Mouse (Mus musculus) embryonic facial prominence, embryonic 13.5 days (tissue): ENCODE measurements at regions not wholly inside any gene's neighbourhood (a gene's known extent, or its start where the extent isn't known, plus 50 kb on each side); places are given as distances from the start of the nearest gene placed in this dataset.

Experiments used
- ATAC-seq: fragments of 200-750 bp; cut with Nextera tagmentation; 2 replicates; pipeline ENCODE4 v1.8.0; 2017; ENCODE audit warnings: low read depth; ENCODE audit not compliant: insufficient number of reproducible peaks, insufficient read depth, low FRiP score, low TSS enrichment
- H3K27ac ChIP-seq: fragments of 300-500 bp; sonication (generic); 2 replicates; pipeline ENCODE4 v1.5.1; 2015; ENCODE audit warnings: moderate library complexity, mild to moderate bottlenecking, inconsistent platforms
- H3K27me3 ChIP-seq: fragments of 300-500 bp; sonication (generic); 2 replicates; pipeline ENCODE4 v1.6.1; 2015; ENCODE audit warnings: mild to moderate bottlenecking, inconsistent platforms
- H3K36me3 ChIP-seq: fragments of 300-500 bp; sonication (generic); 2 replicates; pipeline ENCODE4 v1.6.1; 2015; ENCODE audit warnings: mild to moderate bottlenecking, inconsistent platforms
- H3K4me1 ChIP-seq: fragments of 300-500 bp; sonication (generic); 2 replicates; pipeline ENCODE4 v1.6.1; 2015; ENCODE audit warnings: inconsistent platforms
- H3K4me2 ChIP-seq: fragments of 300-500 bp; sonication (generic); 2 replicates; pipeline ENCODE4 v1.6.1; 2015; ENCODE audit warnings: moderate library complexity, mild to moderate bottlenecking, inconsistent platforms
- H3K4me3 ChIP-seq: fragments of 300-500 bp; sonication (generic); 2 replicates; pipeline ENCODE4 v1.5.1; 2015; ENCODE audit warnings: mild to moderate bottlenecking, inconsistent platforms
- H3K9ac ChIP-seq: fragments of 300-500 bp; sonication (generic); 2 replicates; pipeline ENCODE4 v1.6.1; 2015; ENCODE audit warnings: mild to moderate bottlenecking, inconsistent platforms
- H3K9me3 ChIP-seq: fragments of 300-500 bp; sonication (generic); 2 replicates; pipeline ENCODE4 v1.6.1; 2016; ENCODE audit warnings: inconsistent platforms
- WGBS: fragments of 180-500 bp; shearing (Covaris S2); methylation state at CpG from one replicate; pipeline ENCODE4 v1.1.7; 2015; ENCODE audit warnings: mixed read lengths; 5-methylcytosine and 5-hydroxymethylcytosine counted together

DNA sequence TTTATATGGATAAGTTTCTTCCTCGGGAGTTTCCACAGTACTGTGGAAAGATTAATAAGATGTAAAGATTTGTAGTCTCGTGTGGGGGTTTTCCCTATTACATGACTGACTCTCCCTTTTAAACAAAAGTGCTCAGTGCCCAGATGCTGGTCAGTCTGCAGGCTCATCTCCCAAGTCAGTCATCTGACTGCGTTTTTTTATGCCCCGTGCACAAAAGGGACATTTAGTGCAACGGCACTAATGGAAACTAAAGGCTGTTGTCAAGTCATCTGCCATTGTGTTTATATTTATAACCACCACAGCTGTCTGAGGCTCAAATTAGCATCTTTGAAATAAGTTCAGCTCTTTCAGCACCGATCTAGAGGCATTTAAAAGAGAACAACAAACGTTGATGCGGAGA is 110.7 kb upstream of the Phyhipl start:
- Histone ChIP-seq H3K9ac (no peak overlapping the region), H3K4me1 (no peaks in the 10 kb centered on the region), H3K4me3 (no peak overlapping the region), H3K36me3 (no peaks in the 10 kb centered on the region), H3K27ac (no peak overlapping the region), H3K4me2 (no peak overlapping the region), H3K9me3 (no peaks in the 10 kb centered on the region), H3K27me3 (no peaks in the 10 kb centered on the region)
- 72% methylated on average over 8 of the region's 8 CpGs for WGBS
- no peak for ATAC-seq

DNA sequence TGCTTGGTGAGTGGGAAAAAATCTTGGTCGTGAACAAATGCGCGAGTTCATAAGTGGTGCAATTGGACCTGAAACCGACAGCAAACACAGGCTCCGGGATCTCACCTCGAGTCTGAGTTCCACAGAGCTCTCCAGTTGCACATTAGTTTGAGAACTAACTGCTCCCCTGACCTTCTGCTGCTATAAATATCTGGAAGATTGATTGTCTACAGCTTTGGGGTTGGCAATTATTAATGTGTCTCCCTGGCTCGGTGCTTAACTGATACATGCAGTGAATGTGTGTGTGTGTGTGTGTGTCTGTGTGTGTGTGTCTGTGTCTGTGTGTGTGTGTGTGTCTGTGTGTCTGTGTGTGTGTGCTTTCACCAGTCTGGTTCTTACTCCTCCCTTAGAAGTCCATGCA is 107.4 kb upstream of the Phyhipl start:
- ATAC-seq, result no peak
- Histone ChIP-seq H3K27me3 (no peaks in the 10 kb centered on the region), H3K4me2 (no peak overlapping the region), H3K4me1 (peaks cover 3% of the 10 kb centered on the region; the same call in 1 of the 2 replicates), H3K9ac (no peak overlapping the region), H3K4me3 (no peak overlapping the region), H3K27ac (no peak overlapping the region), H3K36me3 (no peaks in the 10 kb centered on the region), H3K9me3 (no peaks in the 10 kb centered on the region)
- 85% methylated on average over 7 of the region's 7 CpGs for WGBS

GRCm38 (mm10) chr10:70759686-70760085 is 103.9 kb upstream of the Phyhipl start:
- no peaks in the 10 kb centered on the region for H3K9me3 ChIP-seq
- no peak for ATAC-seq
- WGBS, result 55% methylated on average over 7 of the region's 7 CpGs

DNA sequence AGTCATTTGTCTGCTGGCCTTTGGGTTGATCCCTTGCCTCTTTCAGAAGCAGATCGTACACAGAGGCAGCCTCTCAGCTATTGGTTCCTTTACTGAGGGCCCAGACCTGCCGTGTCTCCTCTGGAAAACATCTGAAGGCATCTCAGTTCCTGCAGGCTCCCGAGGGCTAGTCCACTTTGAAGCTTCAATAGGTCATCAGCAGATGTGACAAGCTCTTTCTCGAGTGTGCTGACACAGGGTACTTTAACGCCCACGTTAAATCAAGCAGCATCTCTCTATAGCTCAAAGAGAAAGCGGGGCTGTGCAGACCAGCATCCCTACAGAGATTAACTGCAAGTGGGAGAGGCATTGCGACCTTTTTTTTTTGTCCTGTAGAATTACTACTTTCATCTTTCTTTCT is 96.0 kb upstream of the Phyhipl start:
- ATAC-seq, result no peak
- H3K9me3 ChIP-seq, result no peaks in the 10 kb centered on the region
- H3K4me3 ChIP-seq, result no peak overlapping the region
- no peak overlapping the region for H3K27ac ChIP-seq
- H3K4me2 ChIP-seq, result no peak overlapping the region
- no peaks in the 10 kb centered on the region for H3K4me1 ChIP-seq
- WGBS, result 67% methylated on average over 8 of the region's 8 CpGs
- H3K36me3 ChIP-seq, result no peaks in the 10 kb centered on the region
- H3K9ac ChIP-seq, result no peak overlapping the region
- no peaks in the 10 kb centered on the region for H3K27me3 ChIP-seq

More at GRCm38 (mm10) chr10:70759686-70760085, 103.9 kb upstream of the Phyhipl start:
- H3K36me3 ChIP-seq, result no peaks in the 10 kb centered on the region
- no peak overlapping the region for H3K9ac ChIP-seq
- H3K4me2 ChIP-seq, result no peak overlapping the region
- H3K27me3 ChIP-seq, result no peaks in the 10 kb centered on the region
- peaks cover 3% of the 10 kb centered on the region; the same call in 1 of the 2 replicates for H3K4me1 ChIP-seq
- H3K4me3 ChIP-seq, result no peak overlapping the region
- H3K27ac ChIP-seq, result no peak overlapping the region

GRCm38 (mm10) chr10:70750356-70751145 is 94.8 kb upstream of the Phyhipl start:
- WGBS, result 85% methylated on average over 15 of the region's 15 CpGs
- no peaks in the 10 kb centered on the region for H3K27me3 ChIP-seq
- H3K4me2 ChIP-seq, result no peak overlapping the region
- H3K36me3 ChIP-seq, result no peaks in the 10 kb centered on the region
- H3K9ac ChIP-seq, result no peak overlapping the region
- H3K27ac ChIP-seq, result no peak overlapping the region
- H3K9me3 ChIP-seq, result no peaks in the 10 kb centered on the region
- no peaks in the 10 kb centered on the region for H3K4me1 ChIP-seq
- no peak overlapping the region for H3K4me3 ChIP-seq
- ATAC-seq, result no peak

GRCm38 (mm10) chr10:70746612-70747011 is 90.8 kb upstream of the Phyhipl start:
- WGBS, result 82% methylated on average over 4 of the region's 4 CpGs
- Histone ChIP-seq H3K27me3 (no peaks in the 10 kb centered on the region), H3K4me3 (no peak overlapping the region), H3K27ac (no peak overlapping the region), H3K4me1 (no peaks in the 10 kb centered on the region), H3K4me2 (no peak overlapping the region), H3K9ac (no peak overlapping the region), H3K36me3 (no peaks in the 10 kb centered on the region), H3K9me3 (peaks cover 3% of the 10 kb centered on the region; the same call in 1 of the 2 replicates)
- no peak for ATAC-seq

DNA sequence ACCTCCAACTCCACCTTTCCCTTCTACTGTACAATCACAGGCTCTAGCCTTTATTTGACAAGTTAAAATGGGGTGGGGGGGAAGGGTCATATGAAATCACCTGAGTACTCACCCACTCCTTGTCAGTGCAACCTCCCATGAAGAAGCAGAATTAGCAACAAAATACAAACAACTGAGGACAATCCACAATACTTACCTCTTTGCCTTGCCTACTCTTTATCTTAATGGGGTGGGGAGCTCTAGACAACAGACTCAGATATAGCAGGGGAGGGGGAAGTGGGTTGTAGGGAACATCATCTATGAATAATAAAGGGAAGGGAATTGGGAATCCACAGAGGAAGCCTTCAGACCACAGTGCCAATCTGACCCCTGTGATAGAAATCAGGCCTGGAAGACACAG is 86.1 kb upstream of the Phyhipl start:
- H3K27me3 ChIP-seq, result no peaks in the 10 kb centered on the region
- H3K4me2 ChIP-seq, result no peak overlapping the region
- ATAC-seq, result no peak
- H3K27ac ChIP-seq, result no peak overlapping the region
- no peaks in the 10 kb centered on the region for H3K4me1 ChIP-seq
- no peak overlapping the region for H3K9ac ChIP-seq
- H3K9me3 ChIP-seq, result peaks cover 3% of the 10 kb centered on the region; the same call in 1 of the 2 replicates
- H3K4me3 ChIP-seq, result no peak overlapping the region
- H3K36me3 ChIP-seq, result no peaks in the 10 kb centered on the region

DNA sequence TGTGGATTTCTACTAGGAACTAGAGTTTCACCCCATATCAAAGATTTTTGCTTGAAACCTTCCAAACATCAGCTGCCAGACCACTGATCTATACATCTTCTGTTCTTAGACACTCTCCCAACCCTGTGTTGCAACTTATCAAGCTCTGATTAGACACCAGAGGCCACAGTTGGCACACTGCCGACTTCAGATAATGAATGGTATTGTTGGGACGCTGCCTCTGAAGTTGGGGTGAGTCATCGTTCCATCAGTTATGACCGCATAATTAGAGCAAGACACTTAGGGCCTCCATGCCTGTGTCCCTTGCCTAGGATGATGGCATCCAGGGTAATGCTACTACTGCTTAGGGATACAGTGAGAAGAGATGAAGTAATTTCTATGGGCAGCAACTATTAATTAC is 84.3 kb upstream of the Phyhipl start:
- Histone ChIP-seq H3K4me1 (no peaks in the 10 kb centered on the region), H3K4me2 (no peak overlapping the region), H3K4me3 (no peak overlapping the region), H3K36me3 (no peaks in the 10 kb centered on the region), H3K9ac (no peak overlapping the region), H3K9me3 (peaks cover 3% of the 10 kb centered on the region; the same call in 1 of the 2 replicates), H3K27me3 (no peaks in the 10 kb centered on the region), H3K27ac (no peak overlapping the region)
- no peak for ATAC-seq
- WGBS, result 81% methylated on average over 4 of the region's 4 CpGs

DNA sequence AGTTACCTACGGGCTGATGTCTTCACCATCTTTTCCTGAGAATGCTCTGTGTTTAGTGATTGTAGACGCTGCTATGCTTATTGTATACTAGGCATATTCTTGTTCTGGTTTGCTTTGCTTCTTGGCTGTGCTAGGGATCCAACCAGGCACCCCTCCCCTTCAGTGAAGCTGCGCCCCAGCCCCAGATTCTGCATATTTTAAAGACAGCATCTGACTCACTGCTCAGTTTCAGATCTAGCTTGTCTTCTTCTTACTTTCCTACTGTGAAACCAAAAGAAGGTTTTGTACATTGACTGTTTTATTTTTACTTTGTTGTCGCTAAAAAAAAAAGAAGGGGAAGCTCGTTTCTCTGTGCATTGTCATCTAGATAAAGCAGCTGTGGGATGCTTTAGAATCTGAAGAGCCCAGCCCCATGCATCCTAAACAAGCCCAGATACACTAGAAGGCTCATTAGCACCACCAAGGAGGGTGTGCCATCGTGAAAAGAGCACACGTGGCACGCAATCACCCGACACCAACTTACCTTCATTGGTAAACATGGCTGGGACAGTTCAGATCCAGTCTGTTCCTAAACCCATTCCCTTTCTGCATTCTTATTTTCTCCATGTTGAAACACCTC is 83.7 kb upstream of the Phyhipl start:
- no peak for ATAC-seq

GRCm38 (mm10) chr10:70738686-70739085 is 82.9 kb upstream of the Phyhipl start:
- Histone ChIP-seq H3K4me1 (no peaks in the 10 kb centered on the region), H3K4me3 (no peak overlapping the region), H3K27me3 (no peaks in the 10 kb centered on the region), H3K4me2 (no peak overlapping the region), H3K36me3 (no peaks in the 10 kb centered on the region), H3K9me3 (peaks cover 3% of the 10 kb centered on the region; the same call in 1 of the 2 replicates), H3K27ac (no peak overlapping the region), H3K9ac (no peak overlapping the region)
- no peak for ATAC-seq

More for the DNA sequence above, 83.7 kb upstream of the Phyhipl start:
- Histone ChIP-seq H3K36me3 (no peaks in the 10 kb centered on the region), H3K27me3 (no peaks in the 10 kb centered on the region), H3K4me1 (no peaks in the 10 kb centered on the region), H3K9ac (no peak overlapping the region), H3K9me3 (peaks cover 3% of the 10 kb centered on the region; the same call in 1 of the 2 replicates), H3K4me3 (no peak overlapping the region), H3K4me2 (no peak overlapping the region), H3K27ac (no peak overlapping the region)
- WGBS, result 73% methylated on average over 9 of the region's 9 CpGs

- Histone ChIP-seq H3K27ac (no peak overlapping the region), H3K9ac (no peak overlapping the region), H3K4me1 (no peaks in the 10 kb centered on the region), H3K4me2 (no peak overlapping the region), H3K9me3 (no peaks in the 10 kb centered on the region), H3K27me3 (no peaks in the 10 kb centered on the region), H3K36me3 (no peaks in the 10 kb centered on the region), H3K4me3 (no peak overlapping the region)
- ATAC-seq, result no peak
- WGBS, result 75% methylated on average over 12 of the region's 12 CpGs
Observed at GRCm38 (mm10) chr10:70733956-70734355, 78.2 kb upstream of the Phyhipl start.

DNA sequence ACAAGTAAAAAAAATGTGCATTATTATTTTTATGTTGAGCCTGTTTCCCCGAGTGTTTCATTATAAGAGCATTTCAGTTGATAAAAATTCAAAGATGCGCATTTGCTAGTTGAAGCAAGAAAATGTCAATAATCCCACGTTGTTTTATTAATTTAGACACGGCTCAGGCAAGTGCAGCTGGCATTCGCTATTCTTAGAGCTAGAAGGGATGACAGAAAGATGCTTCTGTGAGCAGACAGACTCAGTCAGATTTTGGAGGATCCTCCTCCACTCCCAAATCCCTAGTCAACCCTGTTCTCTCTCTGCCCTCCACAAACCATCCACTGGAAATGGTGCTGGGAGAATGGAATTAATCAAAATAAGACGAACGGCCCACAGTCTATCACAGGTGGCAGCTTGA is 77.7 kb upstream of the Phyhipl start:
- Histone ChIP-seq H3K4me2 (no peak overlapping the region), H3K27me3 (no peaks in the 10 kb centered on the region), H3K4me3 (no peak overlapping the region), H3K9me3 (no peaks in the 10 kb centered on the region), H3K4me1 (no peaks in the 10 kb centered on the region), H3K9ac (no peak overlapping the region), H3K36me3 (no peaks in the 10 kb centered on the region), H3K27ac (no peak overlapping the region)
- WGBS, result 74% methylated on average over 7 of the region's 7 CpGs
- ATAC-seq, result no peak
